Mouse (Mus musculus) adrenal gland, adult 8-10 months (tissue): Measurements from ENCODE around the gene Pik3ap1. TPM values are rescaled to one million over a fixed set of nuclear protein-coding genes. Genes with fewer than 3 reads are reported as not detected.
"Not testable (repeated sequence)": the region's sequence is repeated elsewhere in the genome, so short reads cannot be mapped to it uniquely, and the experiment has no call there.

Experiments
- DNase-seq: peaks from one replicate; pipeline ENCODE4 v3.0.0; 2022
- total RNA-seq, 4 experiments: library from RNA; stranded (reverse); gene quantifications; 2 replicates each; pipeline ENCODE4 v1.2.4; 2022

The Pik3ap1 gene
- total RNA-seq = 10 to 100 TPM; 15.8 to 36.6 (median 26.2) TPM

DNA sequence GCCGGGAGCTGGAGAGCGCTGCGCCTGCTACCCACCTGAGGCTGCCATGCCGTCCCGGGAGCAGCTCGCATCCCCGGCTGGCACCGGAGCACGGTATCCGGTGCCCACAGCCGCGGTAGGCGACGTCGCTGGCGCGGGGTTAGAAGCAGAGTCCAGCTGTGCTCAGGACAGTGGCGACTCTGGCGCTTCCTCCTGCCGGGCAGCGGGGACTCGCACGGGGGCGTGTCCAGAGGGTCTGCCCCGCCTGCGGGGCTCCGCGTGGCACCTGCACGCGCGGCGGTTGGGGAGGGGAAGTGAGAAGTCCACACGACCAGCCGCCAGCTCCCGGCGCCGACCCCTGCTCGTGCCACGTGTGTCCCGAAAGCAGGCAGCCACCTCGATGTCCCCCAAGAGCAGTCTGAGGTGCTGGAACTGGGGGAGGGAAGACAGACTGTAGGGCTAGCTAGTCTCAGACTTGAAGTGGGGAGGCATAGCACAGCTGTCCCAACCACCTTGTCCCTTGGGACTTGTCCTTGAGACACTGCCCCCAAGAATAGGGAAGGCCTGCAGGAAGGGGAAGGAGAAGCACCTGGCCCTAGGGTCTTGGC is at the start of gene Pik3ap1:
TSS of gene Pik3ap1 (minus strand) at position 181 of the 587 bp plus-strand sequence.
- DNase-seq = peak; percentile 57

GRCm38 (mm10) chr19:41431512-41432164 is 46.7 kb upstream of the Pik3ap1 start:
- not testable (repeated sequence) for DNase-seq

DNA sequence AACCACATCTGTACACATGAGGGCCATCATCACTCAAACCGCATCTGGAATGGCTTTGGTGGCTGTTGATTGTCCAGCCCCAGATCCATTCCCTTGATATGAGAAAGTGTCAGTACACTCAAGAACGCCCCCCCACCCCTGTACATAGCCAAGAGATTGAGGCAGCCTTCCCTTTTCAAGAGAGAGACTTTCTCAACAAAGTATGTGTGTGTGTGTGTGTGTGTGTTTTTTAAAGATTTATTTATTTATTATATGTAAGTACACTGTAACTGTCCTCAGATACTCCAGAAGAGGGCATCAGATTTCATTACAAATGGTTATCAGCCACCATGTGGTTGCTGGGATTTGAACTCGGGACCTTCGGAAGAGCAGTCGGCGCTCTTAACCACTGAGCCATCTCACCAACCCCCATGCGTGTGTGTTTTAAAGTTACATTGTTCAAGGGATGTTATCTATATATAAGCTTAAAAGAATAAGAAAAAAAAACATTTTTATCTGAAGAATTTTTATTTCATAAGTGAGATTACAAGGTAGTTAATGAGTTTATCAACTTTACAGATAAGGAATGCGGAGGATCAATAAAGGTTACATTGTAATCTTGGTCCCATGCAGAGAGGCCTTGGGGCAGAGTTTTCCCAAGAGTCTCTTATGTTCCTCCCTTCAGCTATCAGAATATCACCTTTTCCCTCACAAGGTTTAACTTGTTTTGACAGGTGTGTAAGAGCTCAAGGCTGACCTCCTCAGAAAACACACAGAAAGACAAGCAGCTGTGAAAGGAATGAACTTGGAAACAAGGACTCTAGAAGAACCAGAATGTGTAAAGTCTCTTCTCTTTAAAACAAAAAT is 41.2 kb upstream of the Pik3ap1 start:
- DNase-seq = not testable (repeated sequence)

DNA sequence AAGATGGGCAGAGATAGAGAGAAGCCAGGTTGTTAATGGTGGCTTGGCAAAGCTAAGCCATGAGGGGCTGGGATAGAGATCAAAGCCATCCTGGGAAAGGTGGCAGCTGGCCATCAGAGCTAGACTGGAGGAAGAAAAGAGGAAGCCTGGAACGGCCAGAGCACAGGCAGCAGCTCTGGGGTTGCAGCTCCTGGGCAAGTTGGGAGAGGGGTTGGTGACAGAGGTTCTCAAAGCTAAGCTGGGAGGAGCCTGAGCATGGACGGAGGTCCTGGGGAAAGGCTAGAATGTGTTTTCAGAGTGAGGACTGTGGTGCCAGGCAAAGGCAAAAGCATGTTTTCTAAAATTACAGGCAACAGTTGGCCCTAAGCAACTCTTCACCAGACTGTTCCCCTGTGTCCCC is 36.4 kb upstream of the Pik3ap1 start:
- DNase-seq = no peak

GRCm38 (mm10) chr19:41418786-41419185 is 33.9 kb upstream of the Pik3ap1 start:
- no peak for DNase-seq

DNA sequence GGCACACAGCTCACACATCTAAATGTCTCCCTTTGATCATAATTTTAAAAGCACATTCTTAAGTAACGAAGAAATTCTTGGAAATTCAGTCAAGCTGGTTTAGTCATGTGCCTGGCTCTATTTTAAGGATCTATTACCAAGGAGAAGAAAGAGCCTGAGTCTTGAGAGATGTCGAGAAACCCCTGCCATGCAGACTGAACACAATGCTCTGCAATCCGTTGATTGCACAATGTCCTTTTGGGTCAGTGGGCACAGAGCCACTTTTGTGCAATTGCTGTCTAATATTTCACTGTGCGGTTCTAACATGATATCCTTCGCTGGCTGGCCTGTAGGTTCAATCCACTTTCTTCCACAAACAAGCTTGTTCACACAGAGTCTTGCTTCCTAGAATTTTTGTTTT is 33.1 kb upstream of the Pik3ap1 start:
- peak; percentile 26 for DNase-seq

DNA sequence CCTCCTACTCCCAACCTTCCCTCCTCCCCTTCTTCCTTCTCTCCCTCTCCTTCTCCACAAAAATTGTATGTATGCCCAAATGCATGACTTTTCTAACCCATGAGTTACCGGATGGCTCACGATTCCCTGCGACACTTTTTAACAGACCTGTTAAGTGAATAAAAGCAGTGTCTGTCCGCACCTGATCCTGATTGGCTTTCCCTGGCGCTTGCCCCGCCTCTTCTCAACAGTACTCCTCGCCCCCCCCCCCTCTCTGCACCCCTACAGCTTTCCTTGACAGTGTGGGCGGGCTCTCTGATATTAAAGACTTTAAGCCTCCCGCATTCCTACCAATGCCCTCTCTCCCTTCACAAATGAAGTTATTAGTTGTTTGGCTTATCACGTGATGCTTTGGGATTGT is 31.3 kb upstream of the Pik3ap1 start:
- no peak for DNase-seq

- no peak for DNase-seq
Measured at GRCm38 (mm10) chr19:41402603-41403002, 17.7 kb upstream of the Pik3ap1 start.

- no peak for DNase-seq
Measured at GRCm38 (mm10) chr19:41390856-41391255, 6.0 kb upstream of the Pik3ap1 start.

DNA sequence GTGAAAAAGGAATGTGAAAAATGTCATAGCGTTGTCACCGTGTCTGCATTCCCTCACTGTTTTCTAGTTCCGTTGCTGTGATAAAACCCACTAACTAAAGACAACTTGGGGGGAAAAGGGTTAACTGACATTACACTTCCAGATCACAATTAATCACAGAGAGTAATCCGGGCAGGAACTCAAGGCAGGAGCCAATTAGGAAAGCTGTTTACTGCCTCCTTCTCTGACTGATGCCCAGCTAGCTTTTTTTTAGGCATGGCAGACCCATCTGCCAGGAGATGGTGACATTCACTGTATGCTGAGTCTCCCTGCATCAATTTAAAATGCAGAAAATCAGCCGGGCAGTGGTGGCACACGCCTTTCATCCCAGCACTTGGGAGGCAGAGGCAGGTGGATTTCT is 4.4 kb upstream of the Pik3ap1 start:
- DNase-seq = no peak

GRCm38 (mm10) chr19:41388242-41388641 is 3.3 kb upstream of the Pik3ap1 start:
- DNase-seq = peak; percentile 35

DNA sequence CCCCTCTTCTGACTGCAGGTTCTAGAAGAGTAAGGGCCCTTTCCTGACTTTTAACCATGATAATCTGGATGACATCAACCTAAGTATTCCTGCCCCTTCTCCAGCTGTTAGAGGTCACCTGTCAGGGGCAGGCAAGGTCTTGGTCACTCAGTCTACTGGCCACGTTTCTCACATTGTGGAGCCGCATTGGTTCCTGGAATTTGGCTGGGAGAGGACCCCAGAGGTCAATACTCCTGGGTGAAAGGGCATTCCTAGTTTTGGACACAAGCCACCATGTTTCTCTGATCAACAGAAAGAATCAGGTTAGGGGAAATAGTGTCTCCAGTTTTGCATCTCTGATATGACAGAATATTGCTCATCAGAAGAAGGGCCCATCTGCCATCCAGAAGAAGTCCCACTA is 2.4 kb upstream of the Pik3ap1 start:
- no peak for DNase-seq

DNA sequence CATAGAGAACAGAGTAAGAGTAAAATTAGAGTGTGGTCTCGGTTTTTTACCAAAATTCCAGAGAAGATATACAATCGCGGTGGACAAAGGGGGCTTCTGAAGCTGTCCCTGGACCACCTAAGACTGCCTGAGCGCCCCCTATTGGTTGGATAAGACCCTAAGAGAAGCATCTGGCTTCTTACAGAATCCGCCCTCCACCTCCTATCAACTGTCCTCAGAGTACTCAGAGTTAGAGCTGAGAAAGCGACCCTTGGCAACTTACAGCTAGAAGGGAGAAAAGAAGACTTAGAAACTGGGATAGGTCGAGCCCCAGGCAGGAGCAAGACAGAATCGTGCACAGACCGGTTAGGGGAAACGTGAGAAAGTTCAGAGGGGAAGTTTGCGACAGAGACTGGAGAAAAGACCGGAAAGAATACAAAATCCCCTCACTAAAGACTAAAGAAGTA is 473 bp downstream of the Pik3ap1 start:
- no peak for DNase-seq

DNA sequence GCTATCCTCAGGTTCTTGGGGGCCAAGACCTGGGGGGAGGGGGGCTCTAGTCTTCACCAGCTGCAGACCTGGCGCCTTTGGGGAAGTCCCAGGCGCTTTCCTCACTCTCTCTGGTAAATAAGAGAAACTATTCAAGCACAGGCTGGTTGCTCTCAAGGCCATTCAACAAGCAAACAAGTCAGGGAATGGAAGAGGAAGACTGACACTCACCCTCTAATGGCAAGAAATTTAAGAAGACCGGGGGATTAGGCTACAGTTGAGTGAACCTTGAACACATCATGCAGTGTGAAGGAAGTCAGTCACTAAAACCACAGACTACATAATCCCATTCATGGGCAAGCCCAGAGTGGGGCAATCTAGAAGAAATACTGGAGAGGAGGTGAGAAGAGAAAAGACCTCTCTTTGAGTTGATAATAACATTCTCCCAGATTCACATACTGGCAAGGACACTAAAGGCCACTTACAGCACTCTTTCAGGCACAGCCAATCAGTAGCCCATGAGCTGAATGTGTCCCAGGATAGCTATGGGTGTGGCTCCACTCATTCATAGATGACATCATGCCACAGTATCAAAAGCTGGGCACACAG is 2.4 kb downstream of the Pik3ap1 start:
- no peak for DNase-seq

GRCm38 (mm10) chr19:41381581-41382239 is 3.2 kb downstream of the Pik3ap1 start:
- DNase-seq = no peak

- no peak for DNase-seq
Measured at GRCm38 (mm10) chr19:41379195-41379594, 5.7 kb downstream of the Pik3ap1 start.

- DNase-seq = no peak
Measured at GRCm38 (mm10) chr19:41375791-41376190, 9.1 kb downstream of the Pik3ap1 start.

DNA sequence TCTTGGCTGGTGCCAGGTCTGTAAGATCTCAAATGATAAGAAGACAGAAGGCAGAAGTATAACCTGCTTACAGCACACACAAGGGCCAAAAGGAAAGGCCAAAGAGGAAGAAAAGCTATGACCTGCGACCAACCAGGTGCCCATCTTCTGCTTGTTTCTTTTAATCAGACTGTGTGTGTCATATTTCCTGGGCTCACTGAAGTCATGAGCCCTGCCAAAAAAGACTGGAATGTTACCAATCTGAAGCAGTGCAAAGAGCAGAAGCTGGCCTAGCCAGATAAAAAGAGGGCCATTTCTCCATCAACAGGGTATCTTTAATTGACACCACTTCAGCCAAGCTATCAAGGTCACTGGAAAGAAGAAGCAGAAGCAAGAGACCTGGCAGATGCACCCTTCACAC is 9.8 kb downstream of the Pik3ap1 start:
- DNase-seq = no peak

- peak; percentile 26 for DNase-seq
Measured at GRCm38 (mm10) chr19:41374658-41375057, 10.2 kb downstream of the Pik3ap1 start.

DNA sequence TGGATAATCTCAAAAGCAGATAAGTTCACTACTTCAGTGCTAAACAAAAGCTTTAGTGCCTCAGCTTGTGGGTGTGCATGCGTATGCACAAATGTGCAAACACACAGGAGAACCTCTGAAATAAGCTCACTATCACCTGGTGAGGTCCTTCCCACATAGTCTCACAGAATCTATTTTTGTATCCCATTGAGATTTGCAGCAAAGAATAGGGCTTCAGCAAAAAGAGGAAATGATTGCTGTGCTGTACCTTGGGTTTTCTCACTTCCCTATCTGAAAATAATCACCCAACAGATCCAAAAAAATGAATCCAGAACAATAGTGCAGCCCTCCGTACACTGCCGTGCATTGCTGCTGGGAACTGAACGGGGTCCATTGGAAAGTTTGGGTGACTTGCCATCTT is 12.6 kb downstream of the Pik3ap1 start:
- no peak for DNase-seq

GRCm38 (mm10) chr19:41371373-41371772 is 13.5 kb downstream of the Pik3ap1 start:
- no peak for DNase-seq
